Mouse (Mus musculus): Measurements from ENCODE around the gene Omp.

The Omp gene

GRCm38 (mm10) chr7:98171141-98172073, 26.1 kb upstream of the Omp start:
- no peak for DNase-seq (ENCODE audit: low read depth)

GRCm38 (mm10) chr7:98164999-98165528, 19.8 kb upstream of the Omp start:
- DNase-seq (ENCODE audit: low read depth) = peak; percentile 22

GRCm38 (mm10) chr7:98164382-98164998, 19.2 kb upstream of the Omp start:
- DNase-seq (ENCODE audit: low read depth) = no peak

- no peak for DNase-seq (ENCODE audit: low read depth)
Observed at GRCm38 (mm10) chr7:98163700-98164099, 18.4 kb upstream of the Omp start.

GRCm38 (mm10) chr7:98162239-98162638, 16.9 kb upstream of the Omp start:
- DNase-seq (ENCODE audit: low read depth) = no peak

- DNase-seq (ENCODE audit: low read depth) = no peak
Observed at GRCm38 (mm10) chr7:98160041-98160740, 14.9 kb upstream of the Omp start.

GRCm38 (mm10) chr7:98158481-98158880, 13.2 kb upstream of the Omp start:
- no peak for DNase-seq (ENCODE audit: low read depth)

- no peak for DNase-seq (ENCODE audit: low read depth)
Observed at GRCm38 (mm10) chr7:98157636-98158332, 12.5 kb upstream of the Omp start.

- no peak for DNase-seq (ENCODE audit: low read depth)
Observed at GRCm38 (mm10) chr7:98156280-98156665, 11.0 kb upstream of the Omp start.

- peak; percentile 56 for DNase-seq (ENCODE audit: low read depth)
Observed at GRCm38 (mm10) chr7:98155546-98156279, 10.4 kb upstream of the Omp start.

GRCm38 (mm10) chr7:98153892-98154291, 8.6 kb upstream of the Omp start:
- no peak for DNase-seq (ENCODE audit: low read depth)

- no peak for DNase-seq (ENCODE audit: low read depth)
Observed at GRCm38 (mm10) chr7:98153345-98153744, 8.0 kb upstream of the Omp start.

GRCm38 (mm10) chr7:98152400-98152799, 7.1 kb upstream of the Omp start:
- no peak for DNase-seq (ENCODE audit: low read depth)

GRCm38 (mm10) chr7:98150525-98150924, 5.2 kb upstream of the Omp start:
- DNase-seq (ENCODE audit: low read depth) = no peak

GRCm38 (mm10) chr7:98149802-98150201, 4.5 kb upstream of the Omp start:
- no peak for DNase-seq (ENCODE audit: low read depth)

- DNase-seq (ENCODE audit: low read depth) = no peak
Observed at GRCm38 (mm10) chr7:98148721-98149407, 3.6 kb upstream of the Omp start.

GRCm38 (mm10) chr7:98147766-98148165, 2.5 kb upstream of the Omp start:
- no peak for DNase-seq (ENCODE audit: low read depth)

- no peak for DNase-seq (ENCODE audit: low read depth)
Observed at GRCm38 (mm10) chr7:98146447-98146845, 1.1 kb upstream of the Omp start.

- DNase-seq (ENCODE audit: low read depth) = no peak
Observed at GRCm38 (mm10) chr7:98145842-98146446, 642 bp upstream of the Omp start.

GRCm38 (mm10) chr7:98142648-98143047, 2.7 kb downstream of the Omp start:
- no peak for DNase-seq (ENCODE audit: low read depth)

Data from naive thymus-derived CD4-positive, alpha-beta T cell, adult 2 months (primary cell).